Mouse (Mus musculus): ENCODE results near the gene Apex2.

The Apex2 gene

DNA sequence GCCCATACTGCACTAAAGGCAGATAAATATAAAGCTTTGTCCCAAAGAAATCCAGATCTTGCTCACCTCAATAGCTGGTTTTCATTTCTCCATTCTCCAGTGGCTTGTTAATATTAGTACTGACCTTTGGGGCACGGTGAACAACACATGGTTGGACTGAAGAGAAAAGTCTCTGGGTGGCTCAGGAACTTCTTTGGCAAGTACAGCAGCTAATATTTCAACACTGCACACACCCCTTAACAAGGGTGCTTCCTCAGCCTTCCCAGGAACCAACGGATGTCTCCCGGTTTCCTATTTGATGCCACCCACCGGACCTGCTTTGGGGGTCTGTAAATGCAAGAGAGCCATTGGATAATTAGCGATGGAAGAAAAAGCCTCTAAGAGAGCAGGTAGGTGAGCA lies at the start of gene Apex2:
Gene Apex2, minus strand, starts transcription at position 173 of the 400 bp plus-strand sequence.
- in situ Hi-C loops (cut with MboI; ENCODE audit: unreplicated experiment in 2 of 2): loop anchor here in 1 of 2 experiments (25.0 kb wide), 1 partner anchor 223 kb away; the partner anchor contains the start of gene Maged2

DNA sequence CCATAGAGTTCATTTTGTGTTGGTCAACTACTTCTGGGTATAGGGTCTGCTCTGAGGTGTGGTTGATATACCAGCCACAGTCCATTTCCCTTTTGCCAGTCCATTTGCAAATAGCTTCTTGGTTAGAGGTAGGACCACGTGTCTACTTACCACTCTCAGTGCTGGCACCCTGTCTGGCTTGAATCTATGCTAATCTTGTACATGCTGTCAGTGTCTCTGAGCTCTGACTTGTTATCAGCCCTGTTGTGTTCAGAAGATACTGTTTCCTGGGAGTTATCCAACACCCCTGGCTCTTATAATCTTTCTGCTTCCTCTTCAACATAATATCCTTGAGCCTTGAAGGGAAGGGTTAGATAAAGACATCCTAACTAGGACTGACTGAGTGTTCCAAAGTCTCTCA lies 46.8 kb upstream of the Apex2 start:
- in situ Hi-C loops (cut with MboI; ENCODE audit: unreplicated experiment in 2 of 2): no loop called here

DNA sequence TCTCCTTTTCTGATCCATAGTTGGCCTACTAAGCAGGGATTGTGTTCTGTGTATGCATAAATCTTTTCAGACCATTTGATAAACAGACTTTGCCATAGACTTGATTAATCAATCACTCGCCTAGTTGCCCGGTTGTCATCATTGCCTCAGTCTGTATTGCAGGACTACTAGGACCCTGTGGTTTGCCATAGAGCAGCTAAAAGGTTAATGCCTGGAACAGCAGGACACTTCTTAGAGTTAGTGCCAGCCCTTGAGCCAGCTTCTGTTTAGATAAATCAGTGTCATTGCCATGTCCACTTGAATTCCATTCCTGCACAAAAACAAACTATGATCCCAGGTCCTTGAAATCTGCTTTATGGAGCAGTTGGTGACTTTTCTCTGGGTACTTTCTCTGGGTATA lies 9.2 kb upstream of the Apex2 start:
- in situ Hi-C loops (cut with MboI; ENCODE audit: unreplicated experiment in 2 of 2): loop anchor here in 1 of 2 experiments (25.0 kb wide), 1 partner anchor 213 kb away; the partner anchor contains the start of gene Maged2

DNA sequence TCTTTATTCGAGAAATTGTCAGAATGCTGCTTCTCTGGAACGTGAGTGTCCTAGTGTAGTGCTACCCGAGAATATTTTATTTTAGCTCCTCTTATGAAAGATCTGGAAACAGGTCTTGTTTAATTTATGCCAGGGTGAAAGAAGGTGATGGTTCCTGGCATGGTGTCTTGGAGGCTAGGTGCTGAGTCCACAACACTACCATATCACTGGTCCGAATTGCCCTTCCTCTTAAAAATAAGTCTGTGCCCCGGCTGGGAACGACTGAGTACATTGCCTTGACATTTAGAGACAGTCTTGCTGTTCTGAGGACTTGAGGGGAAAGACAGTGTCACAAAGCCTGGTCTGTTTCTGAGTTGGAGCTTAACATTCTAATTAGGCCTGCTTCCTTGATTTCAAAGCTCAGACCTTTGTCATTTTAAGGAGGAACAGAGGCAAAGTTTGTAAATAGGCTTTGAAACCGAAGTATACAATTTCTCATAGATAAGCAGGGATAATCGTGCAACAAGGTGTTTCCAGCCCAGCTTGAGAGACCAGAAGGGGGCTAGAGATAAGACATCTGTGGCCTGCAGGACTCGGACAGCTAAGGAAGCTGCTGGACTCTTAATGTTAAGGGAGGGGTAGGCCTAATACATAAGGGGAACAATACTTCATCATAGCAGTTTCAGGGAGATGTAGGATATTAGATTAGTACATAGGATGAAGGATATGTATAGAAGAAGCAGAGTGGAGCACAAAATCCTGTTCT lies 5.5 kb upstream of the Apex2 start:
- in situ Hi-C loops (cut with MboI; ENCODE audit: unreplicated experiment in 2 of 2): loop anchor here in 1 of 2 experiments (25.0 kb wide), 1 partner anchor 217 kb away; the partner anchor contains the start of gene Maged2

DNA sequence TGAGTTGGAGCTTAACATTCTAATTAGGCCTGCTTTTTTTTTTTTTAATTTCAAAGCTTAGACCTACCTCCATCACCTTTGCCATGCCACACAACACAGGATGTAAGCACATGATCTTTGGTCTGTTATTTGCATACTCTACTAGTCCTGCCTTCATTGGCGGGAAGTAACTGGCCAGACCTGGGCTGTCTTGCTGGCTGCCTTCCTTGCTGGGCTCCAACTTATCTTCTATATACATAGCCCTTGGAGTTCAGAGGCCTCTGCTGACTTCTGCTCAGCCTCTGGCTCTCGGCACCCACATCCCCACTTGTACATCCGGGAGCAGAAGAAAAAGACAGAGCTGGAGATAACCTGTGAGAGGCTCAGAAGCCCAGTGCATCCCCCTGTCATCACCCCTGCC lies 4.5 kb upstream of the Apex2 start:
- in situ Hi-C loops (cut with MboI; ENCODE audit: unreplicated experiment in 2 of 2): loop anchor here in 1 of 2 experiments (25.0 kb wide), 1 partner anchor 218 kb away; the partner anchor contains the start of gene Maged2

DNA sequence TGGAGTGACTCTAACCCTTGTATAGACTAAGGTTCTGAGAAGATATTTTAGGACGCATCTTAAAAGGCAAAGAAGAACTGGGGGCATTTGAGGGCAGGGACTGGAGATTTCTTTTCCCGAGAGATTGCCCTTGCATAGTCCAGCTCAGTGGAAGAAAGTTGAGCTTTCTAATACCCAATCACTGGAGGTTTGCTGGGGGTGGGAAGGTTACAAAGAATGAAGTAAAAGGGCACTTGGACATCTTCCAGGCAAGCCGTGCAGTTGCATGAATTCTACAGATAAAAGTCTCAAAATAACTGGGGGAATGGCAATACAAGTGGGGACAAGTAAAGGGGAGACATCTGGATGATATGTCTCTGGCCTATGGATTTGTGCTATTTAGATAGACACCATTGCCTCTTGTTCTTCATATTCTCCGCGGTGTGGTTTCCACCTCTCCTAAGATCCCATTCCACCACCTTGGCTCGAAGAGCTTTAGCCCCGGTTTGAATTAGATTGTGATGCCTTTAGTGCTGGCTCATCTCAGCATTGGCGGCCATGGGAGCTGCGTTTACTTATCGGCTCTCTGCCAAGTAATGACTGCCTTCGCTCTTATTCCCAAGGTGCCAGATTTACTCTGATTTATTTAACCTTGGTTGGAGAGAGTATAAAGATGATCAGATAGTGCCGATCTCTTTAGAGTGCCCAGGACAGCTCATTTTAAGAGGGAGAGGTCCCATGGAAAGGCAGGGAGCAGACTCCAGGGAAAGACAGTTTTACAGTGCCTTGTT lies 3.8 kb upstream of the Apex2 start:
- in situ Hi-C loops (cut with MboI; ENCODE audit: unreplicated experiment in 2 of 2): loop anchor here in 1 of 2 experiments (25.0 kb wide), 1 partner anchor 219 kb away; the partner anchor contains the start of gene Maged2

DNA sequence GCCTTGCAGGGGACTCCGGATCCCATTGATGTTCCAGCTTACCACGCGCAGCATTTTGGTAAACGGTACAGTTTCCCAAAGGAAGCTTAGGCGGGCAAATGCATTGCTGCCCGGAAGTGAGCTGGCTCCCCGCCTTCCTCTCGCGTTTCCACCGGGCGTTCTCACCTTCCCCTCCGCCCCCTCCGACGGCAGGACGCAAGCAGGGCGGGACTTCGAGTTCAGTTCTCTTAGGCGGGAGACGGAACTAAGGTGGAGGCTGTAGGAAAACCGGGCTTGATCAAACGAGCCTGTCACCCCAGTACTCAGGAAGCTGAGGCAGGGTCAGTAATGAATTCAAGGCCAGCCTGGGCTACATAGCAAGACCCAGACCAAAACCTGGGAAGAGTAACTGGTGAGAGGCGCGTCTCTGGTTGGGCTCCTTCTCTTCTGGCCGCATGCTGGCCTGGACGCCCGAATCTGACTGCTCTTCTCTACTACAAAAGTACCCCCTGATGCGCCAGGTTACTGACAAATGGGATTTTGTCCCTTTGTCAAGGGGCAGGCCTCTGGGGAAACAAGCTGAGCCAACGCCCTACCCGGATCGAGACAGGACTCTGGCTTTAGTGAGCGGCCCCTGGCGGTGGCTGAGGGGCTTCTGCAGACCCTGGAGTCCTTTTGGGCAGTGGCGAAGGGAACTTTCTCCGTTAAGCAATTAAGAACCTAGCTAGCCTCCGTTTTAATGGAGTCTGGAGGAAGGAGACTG lies 1.5 kb downstream of the Apex2 start, which contains the start of gene Pfkfb1:
Gene Pfkfb1, plus strand, starts transcription at position 207 of the 742 bp plus-strand sequence.
- in situ Hi-C loops (cut with MboI; ENCODE audit: unreplicated experiment in 2 of 2): loop anchor here in 1 of 2 experiments (25.0 kb wide), 1 partner anchor 224 kb away; the partner anchor contains the start of gene Maged2

DNA sequence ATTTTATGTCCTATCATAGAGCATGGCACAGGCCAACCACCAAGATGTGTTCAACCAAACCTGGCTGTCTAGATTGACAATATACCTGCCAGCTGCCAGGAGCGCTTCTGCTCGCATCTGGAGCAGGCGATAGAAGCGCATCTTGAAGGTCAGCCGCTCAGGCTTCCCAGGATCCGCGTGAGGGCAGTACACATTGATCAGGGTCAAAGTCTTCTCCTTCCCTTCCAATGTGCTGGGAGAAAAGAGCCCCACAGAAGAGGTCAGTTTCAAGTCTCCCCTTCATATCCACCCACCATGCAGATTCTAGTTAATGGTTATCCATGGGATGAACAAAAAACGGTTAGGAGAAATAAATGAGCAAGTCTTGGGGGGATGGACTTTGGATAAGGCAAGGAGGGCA lies 4.6 kb downstream of the Apex2 start:
- in situ Hi-C loops (cut with MboI; ENCODE audit: unreplicated experiment in 2 of 2): loop anchor here in 1 of 2 experiments (25.0 kb wide), 1 partner anchor 227 kb away; the partner anchor contains the start of gene Maged2

DNA sequence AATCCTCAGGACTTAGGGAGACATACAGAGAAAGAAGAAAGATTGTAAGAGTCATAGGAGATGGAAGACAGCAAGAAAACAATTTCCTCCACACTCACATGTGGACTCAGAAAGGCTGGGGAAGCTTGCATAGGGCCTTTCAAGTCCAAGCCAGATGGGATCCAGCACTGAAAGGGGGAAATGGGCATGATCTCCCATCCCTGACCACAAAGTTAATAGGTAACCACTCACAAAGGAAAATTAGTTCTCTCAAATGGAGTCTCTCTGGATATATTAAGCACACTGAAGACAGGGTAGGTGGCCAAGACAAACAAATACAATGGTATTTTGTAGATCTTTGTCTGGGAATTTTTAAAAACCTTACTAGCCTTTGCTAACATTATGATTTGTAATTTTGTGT lies 7.7 kb downstream of the Apex2 start:
- in situ Hi-C loops (cut with MboI; ENCODE audit: unreplicated experiment in 2 of 2): loop anchor here (5.0 to 25.0 kb wide), 2 partner anchors 45 to 230 kb away; partner anchors contain the start of gene Maged2 (in 1 of the 2)

DNA sequence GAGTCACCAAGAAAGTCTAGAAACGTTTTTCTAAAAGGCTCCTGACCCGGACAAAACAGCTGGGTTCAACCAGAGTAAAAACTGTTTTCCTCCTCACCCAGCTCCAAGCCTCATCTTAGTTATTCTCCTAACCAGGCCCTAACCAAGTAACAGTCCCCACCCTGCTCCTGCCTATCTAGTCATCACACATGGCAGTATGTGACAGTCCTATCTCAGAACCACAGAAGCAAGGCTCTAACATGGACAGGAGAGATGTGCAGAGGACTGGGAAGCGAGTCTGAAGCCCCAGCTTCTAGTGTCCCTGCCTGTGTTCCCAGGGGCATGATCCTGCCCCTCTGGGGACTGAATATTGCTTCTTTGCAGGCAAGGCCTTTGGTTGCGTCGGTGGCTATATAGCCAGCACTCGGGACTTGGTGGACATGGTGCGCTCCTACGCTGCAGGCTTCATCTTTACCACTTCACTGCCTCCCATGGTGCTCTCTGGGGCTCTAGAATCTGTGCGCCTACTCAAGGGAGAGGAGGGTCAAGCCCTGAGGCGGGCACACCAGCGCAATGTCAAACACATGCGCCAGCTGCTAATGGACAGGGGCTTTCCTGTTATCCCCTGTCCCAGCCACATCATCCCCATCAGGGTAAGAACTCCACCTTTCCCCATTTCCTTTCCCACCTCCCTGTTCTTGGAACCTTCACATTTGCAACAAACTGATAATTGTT lies 24.9 kb downstream of the Apex2 start:
- in situ Hi-C loops (cut with MboI; ENCODE audit: unreplicated experiment in 2 of 2): no loop called here

DNA sequence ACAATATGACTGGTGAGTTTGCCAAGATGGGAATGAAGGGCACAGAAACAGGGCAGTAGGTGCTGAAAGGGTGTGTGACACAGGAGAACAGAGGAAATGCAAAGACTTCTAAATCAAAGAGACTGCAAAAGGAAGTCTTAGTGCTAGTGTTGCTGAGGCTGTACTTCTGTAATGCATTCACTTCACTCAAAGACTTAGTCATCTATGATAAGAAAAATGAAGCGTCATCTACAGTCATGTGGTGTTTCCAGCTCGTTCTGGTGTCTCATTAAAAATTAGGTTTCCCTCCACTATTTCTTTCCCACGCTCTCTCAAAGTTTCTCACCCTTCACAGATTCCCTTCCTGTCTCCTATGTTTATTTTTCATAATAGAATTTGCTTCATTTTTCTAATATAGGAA lies 35.6 kb downstream of the Apex2 start:
- in situ Hi-C loops (cut with MboI; ENCODE audit: unreplicated experiment in 2 of 2): no loop called here

DNA sequence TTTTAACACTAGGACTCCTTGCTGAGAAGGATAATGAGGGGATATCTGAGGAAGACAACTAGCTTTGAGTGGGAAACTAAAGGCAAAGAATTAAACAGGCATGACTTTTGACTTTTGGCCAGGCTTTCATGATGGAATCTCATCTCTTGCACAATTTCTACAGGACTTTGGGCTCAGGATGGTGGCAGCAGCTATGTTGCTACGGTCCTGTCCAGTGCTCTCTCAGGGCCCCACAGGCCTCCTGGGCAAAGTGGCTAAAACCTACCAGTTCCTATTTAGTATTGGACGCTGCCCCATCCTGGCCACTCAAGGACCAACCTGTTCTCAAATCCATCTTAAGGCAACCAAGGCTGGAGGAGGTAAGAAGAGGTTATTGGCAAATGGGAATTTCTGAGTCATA lies 37.7 kb downstream of the Apex2 start:
- in situ Hi-C loops (cut with MboI; ENCODE audit: unreplicated experiment in 2 of 2): no loop called here

DNA sequence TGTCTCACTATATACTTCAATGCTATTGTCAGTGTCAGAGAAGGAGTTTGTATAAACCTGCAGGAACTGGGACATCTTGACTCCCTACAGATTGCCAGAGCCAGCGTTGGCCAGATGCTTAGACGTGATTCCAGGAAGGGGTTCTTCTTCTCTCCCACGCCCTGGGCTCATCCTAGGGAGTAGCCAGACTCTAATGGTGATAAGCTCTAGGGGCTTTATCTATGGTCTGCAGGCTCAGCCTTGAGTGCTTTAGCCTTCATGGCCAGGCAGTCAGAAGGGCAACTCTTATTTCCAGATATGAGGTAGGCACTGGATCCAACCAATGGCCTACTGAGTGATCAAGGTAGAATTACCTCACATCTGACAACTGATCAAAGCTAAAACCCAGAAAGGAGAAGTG lies 40.0 kb downstream of the Apex2 start:
- in situ Hi-C loops (cut with MboI; ENCODE audit: unreplicated experiment in 2 of 2): no loop called here

DNA sequence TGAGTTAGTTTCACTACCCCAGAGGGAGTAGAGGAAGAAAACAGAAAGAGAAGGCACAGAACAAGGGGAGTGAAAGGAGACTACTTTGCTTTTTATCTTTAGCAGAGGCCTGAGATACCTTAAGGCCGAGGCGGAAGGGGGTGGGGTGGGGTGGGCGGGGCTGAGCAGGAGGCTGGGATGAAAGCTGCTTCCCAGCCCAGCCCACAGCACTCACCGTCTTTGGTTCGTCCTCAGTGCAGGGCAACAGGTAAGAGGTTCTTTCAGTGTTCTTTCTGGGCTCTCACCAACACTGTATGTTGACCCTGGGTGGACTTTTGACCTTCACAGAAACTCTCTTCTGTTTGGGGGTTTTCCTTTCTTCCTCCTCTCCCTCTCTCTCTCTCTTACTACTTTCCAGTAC lies 42.4 kb downstream of the Apex2 start, which contains the start of gene Alas2:
Gene Alas2, plus strand, starts transcription at position 137 of the 400 bp plus-strand sequence.
- in situ Hi-C loops (cut with MboI; ENCODE audit: unreplicated experiment in 2 of 2): no loop called here

DNA sequence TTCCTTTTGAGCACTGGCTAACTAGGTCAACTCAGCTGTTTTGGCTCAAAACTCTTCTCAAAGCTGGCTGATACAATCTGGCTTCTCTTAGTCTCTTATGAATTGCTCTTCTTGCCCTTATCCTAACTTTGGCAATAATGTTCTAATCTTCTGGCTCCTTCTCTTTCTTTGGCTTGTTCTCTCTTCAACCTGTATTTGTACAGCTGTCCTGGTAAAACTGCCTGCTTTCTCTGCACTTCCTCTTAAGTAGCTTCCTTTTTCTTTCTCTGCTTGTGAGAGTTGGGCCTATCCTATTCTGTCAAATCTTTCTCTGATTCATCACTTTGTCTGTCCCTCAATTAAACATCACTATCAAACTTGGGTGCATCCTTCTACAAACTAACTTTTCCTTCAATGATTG lies 48.0 kb downstream of the Apex2 start:
- in situ Hi-C loops (cut with MboI; ENCODE audit: unreplicated experiment in 2 of 2): no loop called here

DNA sequence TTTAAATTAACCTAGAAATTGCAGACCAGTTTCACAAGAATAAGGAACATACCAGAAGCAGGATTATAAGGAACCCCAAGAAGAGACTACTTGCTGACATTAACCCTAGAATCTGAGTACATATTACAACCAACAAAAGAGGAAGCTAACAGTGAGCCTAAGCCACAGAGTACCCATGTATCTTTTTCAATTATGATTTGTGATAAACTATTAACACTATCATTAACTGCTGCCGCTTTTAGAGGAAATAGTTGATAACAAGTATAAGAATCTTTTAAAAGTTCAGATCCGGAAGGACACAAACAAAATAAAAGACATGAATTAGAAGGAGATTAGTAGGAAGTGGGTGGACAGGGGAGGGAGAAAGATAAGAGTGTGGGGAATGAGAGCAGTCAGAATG lies 49.6 kb downstream of the Apex2 start:
- in situ Hi-C loops (cut with MboI; ENCODE audit: unreplicated experiment in 2 of 2): no loop called here

DNA sequence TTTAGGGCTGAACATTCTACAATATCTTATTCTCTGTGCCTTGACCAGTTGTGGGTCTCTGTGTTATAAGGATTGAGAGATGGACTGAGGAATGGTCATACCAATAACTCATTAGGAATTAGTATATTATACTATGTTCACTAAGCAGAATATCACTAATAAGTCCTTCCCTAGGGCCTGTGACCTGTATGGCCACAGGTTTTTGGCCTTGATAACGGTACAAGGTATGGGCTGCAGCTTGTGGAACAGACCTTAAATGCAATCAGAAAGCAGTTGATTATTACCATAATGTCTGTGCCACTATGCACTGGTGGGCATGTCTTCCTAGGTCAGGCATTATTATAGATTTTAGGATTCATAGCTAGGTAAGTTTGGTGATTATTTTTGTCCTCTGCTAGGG lies 73.2 kb downstream of the Apex2 start:
- in situ Hi-C loops (cut with MboI; ENCODE audit: unreplicated experiment in 2 of 2): loop anchor here (10.0 to 25.0 kb wide), 6 partner anchors 296 to 1646 kb away; partner anchors contain the start of gene Maged2 (in 1 of the 2)

DNA sequence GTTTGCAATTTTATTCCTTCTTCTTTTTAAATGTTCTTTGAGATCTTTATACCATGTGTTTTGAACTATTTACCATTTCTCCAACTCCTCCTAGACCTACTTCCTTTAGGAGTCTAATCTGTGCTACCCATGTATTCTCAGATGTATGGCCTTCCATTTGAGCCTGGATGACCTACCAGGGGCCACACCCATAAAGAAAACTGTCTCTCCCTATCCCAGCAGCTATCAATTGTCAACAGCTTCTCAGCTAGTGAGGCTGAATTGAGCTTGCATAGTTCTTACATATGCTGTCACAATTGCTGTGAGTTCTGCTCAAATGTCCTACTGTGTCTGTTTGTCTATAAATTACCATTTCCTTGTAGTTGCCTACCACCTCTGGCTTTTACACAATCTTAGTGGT lies 73.7 kb downstream of the Apex2 start:
- in situ Hi-C loops (cut with MboI; ENCODE audit: unreplicated experiment in 2 of 2): loop anchor here (10.0 to 25.0 kb wide), 6 partner anchors 296 to 1646 kb away; partner anchors contain the start of gene Maged2 (in 1 of the 2)

DNA sequence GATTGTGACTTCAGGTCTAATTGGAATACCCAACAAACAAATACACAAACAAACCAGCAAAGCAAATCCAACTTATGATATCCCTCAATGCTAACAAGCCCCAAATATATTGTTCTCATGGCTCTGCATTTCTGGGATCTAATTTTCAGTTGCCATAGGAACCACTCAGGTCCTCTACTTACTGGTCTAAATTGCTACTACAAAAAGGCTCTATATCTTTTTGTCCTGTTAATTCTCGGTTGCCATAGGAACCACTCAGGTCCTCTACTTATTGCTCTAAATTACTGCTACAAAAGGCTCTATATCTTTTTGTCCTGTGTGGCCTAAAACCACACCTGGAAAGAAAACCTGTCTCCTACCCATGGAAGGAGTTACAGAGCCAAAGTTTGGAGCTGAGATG lies 75.5 kb downstream of the Apex2 start:
- in situ Hi-C loops (cut with MboI; ENCODE audit: unreplicated experiment in 2 of 2): loop anchor here (5.0 to 25.0 kb wide), 7 partner anchors 148 to 1648 kb away; partner anchors contain the start of gene Maged2 (in 1 of the 2)
